Mouse (Mus musculus): ENCODE measurements around the gene Maml1.

DNA sequence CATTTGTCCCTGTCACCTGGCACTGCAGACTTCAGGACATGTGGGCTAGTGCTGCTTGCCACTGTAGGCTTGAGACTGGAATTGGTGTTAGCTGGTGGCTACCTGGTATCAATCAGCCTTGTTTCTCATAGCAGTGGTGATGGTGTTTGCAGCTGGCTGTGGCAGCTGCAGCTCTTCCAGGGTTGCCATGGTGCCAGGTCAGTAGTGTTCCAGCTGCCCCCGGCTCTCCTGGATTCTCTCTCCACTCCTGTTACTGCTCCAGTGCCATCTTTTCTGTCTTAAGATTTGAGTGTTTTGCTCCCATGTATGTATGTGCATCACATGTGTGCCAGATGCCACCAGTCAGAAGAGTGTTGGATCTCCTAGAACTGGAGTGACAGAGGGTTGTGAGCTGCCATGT, 38.7 kb downstream of the Maml1 start:
- TF ChIP-seq CTCF (IDR thresholded peaks at IDR 0.05; ENCODE audit: low read depth, low read length) (no peak), EP300 (IDR thresholded peaks at IDR 0.05; ENCODE audit: insufficient read depth, low read depth, low read length) (no peak), POLR2A (IDR thresholded peaks at IDR 0.05; ENCODE audit: insufficient read depth, low read length) (no peak)

Data from ES-Bruce4 (cell line).